Mouse (Mus musculus) spleen, adult 2 months (tissue): ENCODE results near the gene AU022252. TPM values are rescaled to one million over a fixed set of nuclear protein-coding genes. Genes with fewer than 3 reads are reported as not detected.
"Not testable (repeated sequence)": the region's sequence is repeated elsewhere in the genome, so short reads cannot be mapped to it uniquely, and the experiment has no call there.

ENCODE experiments used
- DNase-seq, 2 experiments: peaks; one replicate each; pipeline versions ENCODE4 v3.0.0 to v3.0.0-alpha.2; 2012 to 2021; ENCODE audit warnings: low spot score in 2 of 2, low read depth in 1 of 2
- H3K27ac ChIP-seq: fragments of 200-500 bp; 2 replicates; pipeline ENCODE4 v1.5.1; 2012; ENCODE audit warnings: low read length, inconsistent platforms; ENCODE audit not compliant: insufficient read depth
- H3K27me3 ChIP-seq: fragments of 200-500 bp; 2 replicates; pipeline ENCODE4 v1.6.1; 2012; ENCODE audit warnings: mild to moderate bottlenecking, moderate library complexity, low read length, inconsistent platforms; ENCODE audit not compliant: control insufficient read depth, insufficient read depth
- H3K36me3 ChIP-seq: fragments of 200-500 bp; 2 replicates; pipeline ENCODE4 v1.6.1; 2012; ENCODE audit warnings: mild to moderate bottlenecking, low read length, inconsistent platforms; ENCODE audit not compliant: control insufficient read depth, insufficient read depth
- H3K4me1 ChIP-seq: fragments of 200-500 bp; 2 replicates; pipeline ENCODE4 v1.6.1; 2011; ENCODE audit warnings: inconsistent platforms; ENCODE audit not compliant: control insufficient read depth, insufficient read depth, insufficient read length
- H3K4me3 ChIP-seq: fragments of 200-500 bp; 2 replicates; pipeline ENCODE4 v1.5.1; 2011; ENCODE audit warnings: mild to moderate bottlenecking, inconsistent platforms; ENCODE audit not compliant: insufficient read depth, insufficient read length; ENCODE audit errors: extremely low read depth
- CTCF ChIP-seq: fragments of 200-500 bp; IDR thresholded peaks from 2 replicates; pipeline ENCODE4 v1.5.1; 2011; ENCODE audit warnings: mild to moderate bottlenecking, inconsistent platforms; ENCODE audit not compliant: insufficient read depth, insufficient read length, insufficient replicate concordance; ENCODE audit errors: extremely low read depth
- POLR2A ChIP-seq: fragments of 200-500 bp; IDR thresholded peaks from 2 replicates; pipeline ENCODE4 v1.6.1; 2011; ENCODE audit warnings: low read depth, low read length, inconsistent platforms
- WGBS: fragments of 180-500 bp; shearing (Covaris S2); methylation state at CpG from one replicate; pipeline ENCODE4 v1.1.7; 2018; 5-methylcytosine and 5-hydroxymethylcytosine counted together
- polyA plus RNA-seq: library from polyadenylated mRNA; depleted of rRNA; stranded (reverse); fragments of >200 nt; gene quantifications from 2 replicates; pipeline ENCODE4 v1.2.3, GENCODE M21; 2012; rRNA removed

The AU022252 gene
- polyA plus RNA-seq = 2.3 and 2.7 TPM in 2 replicates

DNA sequence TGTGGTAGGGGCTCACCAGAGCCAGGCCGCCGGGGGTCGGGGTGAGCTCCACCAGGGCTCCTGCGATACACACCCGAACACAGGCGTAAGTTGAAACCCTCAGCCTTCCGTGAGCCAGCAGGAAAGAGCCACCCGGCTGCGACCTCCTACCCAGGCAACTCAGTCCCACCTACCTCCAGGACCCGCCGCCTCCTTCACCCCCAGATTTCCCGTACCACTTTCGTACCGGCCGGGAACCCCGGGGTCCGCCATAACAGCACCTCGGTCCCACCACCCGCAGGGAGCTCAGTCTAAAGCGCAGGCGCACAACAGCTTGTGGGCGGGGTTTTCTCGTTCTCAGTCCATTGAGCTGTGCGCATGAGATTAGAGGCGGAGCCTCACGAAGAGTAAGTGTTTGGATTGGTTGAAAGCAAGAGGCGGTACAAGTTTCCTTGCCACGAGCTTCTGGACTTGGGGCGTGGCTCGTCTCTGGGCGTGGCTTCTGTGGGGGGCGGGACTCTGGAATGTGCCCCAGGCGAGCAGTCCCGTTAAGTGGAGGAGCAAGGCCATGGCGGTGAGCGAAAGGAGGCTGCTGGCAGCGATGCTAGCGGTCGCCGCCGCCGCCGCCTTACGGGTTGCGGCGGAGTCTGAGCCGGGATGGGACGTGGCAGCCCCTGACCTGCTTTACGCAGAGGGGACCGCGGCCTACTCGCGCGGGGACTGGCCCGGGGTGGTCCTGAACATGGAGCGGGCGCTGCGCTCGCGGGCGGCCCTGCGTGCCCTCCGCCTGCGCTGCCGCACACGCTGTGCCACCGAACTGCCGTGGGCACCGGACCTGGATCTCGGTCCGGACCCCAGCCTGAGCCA, at the start of gene AU022252, which contains the start of gene P3h1:
Gene AU022252, minus strand, starts transcription at position 303 of the 846 bp plus-strand sequence.
Gene P3h1, plus strand, starts transcription at position 506 of the 846 bp plus-strand sequence.
- H3K4me3 ChIP-seq = peak within 1 kb of the TSS; percentile 92
- no peak for TF ChIP-seq CTCF
- peak; percentile 25; the same call in 1 of the 2 replicates for TF ChIP-seq POLR2A
- H3K27me3 ChIP-seq = no peaks in the 10 kb centered on the region
- peaks cover 2% of the 10 kb centered on the region for H3K4me1 ChIP-seq
- peaks cover 2% of the 10 kb centered on the region; the same call in 1 of the 2 replicates for H3K36me3 ChIP-seq
- H3K27ac ChIP-seq = no peak within 1 kb of the TSS
- under 1% methylated on average over 70 of the region's 71 CpGs for WGBS
- DNase-seq = peak; percentile 98 to 99

DNA sequence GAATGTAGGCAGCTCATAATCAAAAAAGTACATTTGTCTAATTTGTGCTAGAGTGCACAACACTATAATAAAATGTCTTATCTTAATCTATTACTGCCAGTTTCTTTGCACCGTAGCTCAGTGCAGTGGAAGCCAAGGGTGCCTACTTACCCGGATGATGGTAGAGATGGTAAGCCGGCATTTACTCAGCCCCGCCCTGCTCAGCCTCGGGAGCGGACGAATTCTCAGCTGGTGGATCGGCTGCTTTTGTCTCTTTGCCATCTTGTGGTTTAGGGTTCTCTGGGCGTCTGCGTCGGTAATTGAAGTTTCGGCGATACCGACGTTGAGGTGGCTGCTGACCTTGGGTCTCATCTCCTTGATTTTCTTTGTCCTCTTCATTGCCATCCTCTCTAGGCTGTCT, 46.3 kb upstream of the AU022252 start:
- 91% methylated on average over 15 of the region's 15 CpGs for WGBS
- H3K4me1 ChIP-seq, H3K4me3 ChIP-seq, H3K27ac ChIP-seq, DNase-seq, H3K27me3 ChIP-seq: not testable (repeated sequence)
- H3K36me3 ChIP-seq = peaks cover 51% of the 10 kb centered on the region

DNA sequence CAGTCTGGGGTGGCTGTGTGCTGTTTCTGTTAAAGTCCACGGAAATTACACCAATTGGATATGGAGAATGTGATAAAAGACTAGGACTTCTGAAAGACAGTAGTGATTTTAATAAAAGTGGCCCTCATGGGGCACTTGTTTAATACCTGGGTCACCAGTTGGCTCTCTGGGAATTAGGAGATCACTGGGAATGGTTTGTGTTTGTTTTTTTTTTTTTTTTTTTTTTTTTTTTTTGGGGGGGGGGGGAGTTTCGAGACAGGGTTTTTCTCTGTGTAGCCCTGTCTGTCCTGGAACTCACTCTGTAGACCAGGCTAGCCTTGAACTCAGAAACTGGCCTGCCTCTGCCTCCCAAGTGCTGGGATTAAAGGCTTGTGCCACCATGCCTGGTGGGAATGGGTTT, 43.2 kb upstream of the AU022252 start:
- 90% methylated on average over 2 of the region's 2 CpGs for WGBS
- H3K27me3 ChIP-seq = no peaks in the 10 kb centered on the region
- no peak overlapping the region for H3K4me3 ChIP-seq

DNA sequence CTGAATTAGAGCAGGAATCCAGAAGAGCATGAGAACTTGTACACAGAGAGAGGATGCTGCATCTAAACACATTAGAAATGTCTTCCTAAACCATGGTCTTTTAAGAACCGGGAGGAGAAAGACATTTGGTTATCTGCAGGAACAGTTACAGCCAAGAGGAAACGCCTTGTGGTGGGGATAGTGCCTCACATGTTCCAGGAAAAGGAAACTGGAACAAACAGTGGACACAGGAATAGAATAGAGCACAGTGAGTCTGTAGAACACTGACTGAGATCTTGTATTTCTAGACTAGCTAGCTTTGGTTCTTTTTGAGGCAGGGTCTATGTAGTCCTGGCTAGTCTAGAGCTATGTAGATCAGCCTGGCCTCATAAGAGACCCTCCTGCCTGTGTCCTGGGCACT, 42.7 kb upstream of the AU022252 start:
- H3K27me3 ChIP-seq = no peaks in the 10 kb centered on the region
- no peak for DNase-seq
- WGBS = 65% methylated on average over 2 of the region's 2 CpGs
- no peak overlapping the region for H3K4me3 ChIP-seq
- H3K36me3 ChIP-seq = peaks cover 33% of the 10 kb centered on the region
- H3K27ac ChIP-seq = no peak overlapping the region
- no peaks in the 10 kb centered on the region for H3K4me1 ChIP-seq
- no peak for TF ChIP-seq POLR2A
- no peak for TF ChIP-seq CTCF

More for the DNA sequence above, 43.2 kb upstream of the AU022252 start:
- TF ChIP-seq POLR2A (no peak), CTCF (no peak)
- Histone ChIP-seq H3K36me3 (peaks cover 35% of the 10 kb centered on the region), H3K27ac (no peak overlapping the region), H3K4me1 (no peaks in the 10 kb centered on the region)
- no peak for DNase-seq

DNA sequence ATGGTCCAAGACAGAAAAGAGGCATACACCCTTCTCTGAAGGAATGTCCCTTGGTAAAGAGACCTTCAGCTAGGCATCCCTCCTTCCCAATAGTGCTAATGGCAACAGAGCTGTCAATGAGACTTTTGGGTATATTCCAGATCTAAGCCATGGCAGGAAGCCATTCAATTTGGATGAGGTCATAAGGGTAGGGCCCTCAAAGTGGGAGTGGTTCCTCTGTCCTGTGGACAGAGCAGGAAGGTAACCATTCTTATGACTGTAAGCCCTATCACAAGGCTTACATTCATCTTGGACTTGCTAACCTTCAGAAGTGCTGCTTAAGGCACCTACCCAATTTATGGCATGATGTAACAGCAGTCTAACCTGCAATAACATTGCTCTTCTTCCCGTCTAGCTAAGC, 42.1 kb upstream of the AU022252 start:
- Histone ChIP-seq H3K4me3 (no peak overlapping the region), H3K27ac (no peak overlapping the region), H3K4me1 (no peaks in the 10 kb centered on the region), H3K27me3 (no peaks in the 10 kb centered on the region), H3K36me3 (peaks cover 29% of the 10 kb centered on the region)
- 79% methylated on average over 1 of the region's 1 CpGs for WGBS
- no peak for DNase-seq
- TF ChIP-seq POLR2A (no peak), CTCF (no peak)

DNA sequence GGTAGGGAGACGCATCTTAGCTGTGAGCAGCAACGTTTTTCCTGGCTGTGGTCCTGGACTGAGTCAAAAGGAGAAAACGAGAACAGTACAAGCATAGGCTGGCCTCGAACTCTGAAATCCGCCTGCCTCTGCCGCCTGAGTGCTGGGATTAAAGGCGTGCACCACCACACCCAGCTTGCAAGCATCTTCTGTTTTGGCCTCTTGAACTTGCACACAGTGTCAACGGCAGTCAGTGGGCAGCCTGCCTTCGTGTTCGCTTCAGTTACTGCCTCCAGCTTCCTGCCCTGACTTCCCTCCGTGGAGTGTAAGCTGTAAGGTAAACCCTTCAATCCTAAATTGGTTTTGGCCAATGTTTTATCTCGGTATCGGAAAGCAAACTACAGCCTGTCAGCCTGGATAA, 34.1 kb upstream of the AU022252 start:
- DNase-seq = no peak
- WGBS = 66% methylated on average over 13 of the region's 13 CpGs
- no peak overlapping the region for H3K27ac ChIP-seq
- no peaks in the 10 kb centered on the region for H3K27me3 ChIP-seq
- no peaks in the 10 kb centered on the region for H3K4me1 ChIP-seq
- no peak for TF ChIP-seq POLR2A
- TF ChIP-seq CTCF = no peak
- peaks cover 1% of the 10 kb centered on the region; the same call in 1 of the 2 replicates for H3K36me3 ChIP-seq
- no peak overlapping the region for H3K4me3 ChIP-seq

DNA sequence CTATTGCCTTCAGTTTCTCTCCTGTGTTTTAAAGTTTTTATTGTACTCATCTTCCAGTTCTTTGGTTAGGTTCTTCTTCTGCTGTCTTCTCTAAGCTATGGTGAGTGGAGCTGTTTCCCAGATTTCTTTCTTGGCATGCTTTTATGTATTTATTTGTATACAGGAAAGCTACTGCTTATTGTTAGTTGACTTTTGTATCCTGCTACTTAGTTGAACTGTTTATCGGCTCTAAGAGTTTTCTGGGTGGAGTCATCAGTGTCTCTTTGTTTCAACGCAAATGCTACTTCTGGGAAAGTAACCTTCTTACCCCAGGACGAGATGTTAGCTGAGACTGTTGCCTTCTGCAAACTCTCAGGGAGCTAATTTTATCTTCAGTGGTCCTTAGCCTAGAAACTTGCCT, 30.9 kb upstream of the AU022252 start:
- Histone ChIP-seq H3K4me3 (no peak overlapping the region), H3K4me1 (no peaks in the 10 kb centered on the region), H3K27ac (no peak overlapping the region), H3K36me3 (no peaks in the 10 kb centered on the region), H3K27me3 (no peaks in the 10 kb centered on the region)
- WGBS = 79% methylated on average over 3 of the region's 3 CpGs
- no peak for DNase-seq
- TF ChIP-seq POLR2A = no peak
- TF ChIP-seq CTCF = no peak
